Mouse (Mus musculus) spleen, adult 2 months (tissue): ENCODE data around the gene Bcl7a.

Source experiments
- CTCF ChIP-seq: fragments of 200-500 bp; IDR thresholded peaks from 2 replicates; pipeline ENCODE4 v1.5.1; 2011; ENCODE audit warnings: mild to moderate bottlenecking, inconsistent platforms; ENCODE audit not compliant: insufficient read depth, insufficient read length, insufficient replicate concordance; ENCODE audit errors: extremely low read depth
- POLR2A ChIP-seq: fragments of 200-500 bp; IDR thresholded peaks from 2 replicates; pipeline ENCODE4 v1.6.1; 2011; ENCODE audit warnings: low read depth, low read length, inconsistent platforms

GRCm38 (mm10) chr5:123347985-123348384 is 4.4 kb downstream of the Bcl7a start:
- TF ChIP-seq CTCF, result no peak
- TF ChIP-seq POLR2A, result no peak
